Mouse (Mus musculus) lung, postnatal 0 days (tissue): ENCODE measurements at regions not wholly inside any gene's neighbourhood (a gene's known extent, or its start where the extent isn't known, plus 50 kb on each side); places are given as distances from the start of the nearest gene placed in this dataset.

Source experiments
- ATAC-seq: fragments of 200-750 bp; cut with Nextera tagmentation; 2 replicates; pipeline ENCODE4 v1.8.0; 2017; ENCODE audit warnings: moderate library complexity
- DNase-seq: peaks from one replicate; pipeline ENCODE4 v3.0.0-alpha.2; 2016; ENCODE audit warnings: low spot score
- H3K27ac ChIP-seq: fragments of 300-500 bp; sonication (generic); 2 replicates; pipeline ENCODE4 v1.5.1; 2014; ENCODE audit warnings: antibody characterized with exemption, mild to moderate bottlenecking, low read length, mixed read lengths
- H3K27me3 ChIP-seq: fragments of 300-500 bp; sonication (generic); replicated peaks from 2 replicates; pipeline ENCODE4 v1.6.1; 2014; ENCODE audit warnings: low read length, mixed read lengths; ENCODE audit not compliant: insufficient read depth
- H3K36me3 ChIP-seq: fragments of 300-500 bp; sonication (generic); 2 replicates; pipeline ENCODE4 v1.6.1; 2014; ENCODE audit warnings: low read length, mixed read lengths; ENCODE audit not compliant: insufficient read depth
- H3K4me1 ChIP-seq: fragments of 300-500 bp; sonication (generic); 2 replicates; pipeline ENCODE4 v1.6.1; 2014; ENCODE audit warnings: antibody characterized with exemption, low read depth, low read length, mixed read lengths; ENCODE audit not compliant: insufficient read depth
- H3K4me2 ChIP-seq: fragments of 300-500 bp; sonication (generic); replicated peaks from 2 replicates; pipeline ENCODE4 v1.6.1; 2014; ENCODE audit warnings: low read depth, mild to moderate bottlenecking, low read length, moderate library complexity, mixed read lengths
- H3K4me3 ChIP-seq: fragments of 300-500 bp; sonication (generic); 2 replicates; pipeline ENCODE4 v1.5.1; 2014; ENCODE audit warnings: low read depth, low read length
- H3K9ac ChIP-seq: fragments of 300-500 bp; sonication (generic); replicated peaks from 2 replicates; pipeline ENCODE4 v1.6.1; 2014; ENCODE audit warnings: low read depth, mild to moderate bottlenecking
- H3K9me3 ChIP-seq: fragments of 300-500 bp; sonication (generic); 2 replicates; pipeline ENCODE4 v1.6.1; 2016; ENCODE audit warnings: low read length, mixed read lengths
- CTCF ChIP-seq: IDR thresholded peaks from 2 replicates; pipeline ENCODE4 v1.5.1; 2016; ENCODE audit warnings: antibody characterized with exemption, mild to moderate bottlenecking
- EP300 ChIP-seq: IDR thresholded peaks from 2 replicates; pipeline ENCODE4 v1.6.1; 2016; ENCODE audit warnings: antibody characterized with exemption, mild to moderate bottlenecking, control low read depth
- WGBS: fragments of 180-500 bp; shearing (Covaris S2); extraction: QIAGEN DNeasy Blood & Tissue Kit; methylation state at CpG from one replicate; pipeline ENCODE4 v1.1.7; 2014; 5-methylcytosine and 5-hydroxymethylcytosine counted together

- H3K4me2 ChIP-seq, result no peak overlapping the region
- TF ChIP-seq EP300 (no peak), CTCF (no peak)
- ATAC-seq (no peak), DNase-seq (no peak)
- no peaks in the 10 kb centered on the region for H3K4me1 ChIP-seq
- H3K27ac ChIP-seq, result no peak overlapping the region
- H3K9ac ChIP-seq, result no peak overlapping the region
- H3K9me3 ChIP-seq, result no peaks in the 10 kb centered on the region
- no peak overlapping the region for H3K4me3 ChIP-seq
- WGBS, result 32% methylated on average over 2 of the region's 2 CpGs
- no peaks in the 10 kb centered on the region for H3K36me3 ChIP-seq
- H3K27me3 ChIP-seq, result no peaks in the 10 kb centered on the region
Measured at GRCm38 (mm10) chr19:54170361-54170760, 126.4 kb downstream of the Adra2a start.

- DNase-seq (no peak), ATAC-seq (no peak)
- Histone ChIP-seq H3K4me1 (no peaks in the 10 kb centered on the region), H3K9ac (no peak overlapping the region), H3K4me2 (no peak overlapping the region), H3K9me3 (no peaks in the 10 kb centered on the region), H3K4me3 (no peak overlapping the region), H3K36me3 (no peaks in the 10 kb centered on the region), H3K27ac (no peak overlapping the region), H3K27me3 (no peaks in the 10 kb centered on the region)
- TF ChIP-seq CTCF (no peak), EP300 (no peak)
- 73% methylated on average over 14 of the region's 14 CpGs for WGBS
Measured at GRCm38 (mm10) chr19:54174090-54175055, 130.4 kb downstream of the Adra2a start.

- ATAC-seq (no peak), DNase-seq (peak; percentile 23)
- Histone ChIP-seq H3K9ac (no peak overlapping the region), H3K4me1 (no peaks in the 10 kb centered on the region), H3K9me3 (no peaks in the 10 kb centered on the region), H3K36me3 (no peaks in the 10 kb centered on the region), H3K27me3 (no peaks in the 10 kb centered on the region), H3K27ac (no peak overlapping the region), H3K4me2 (no peak overlapping the region), H3K4me3 (no peak overlapping the region)
- 41% methylated on average over 7 of the region's 7 CpGs for WGBS
- TF ChIP-seq EP300, result no peak
- TF ChIP-seq CTCF, result no peak
Measured at GRCm38 (mm10) chr19:54175766-54176165, 131.8 kb downstream of the Adra2a start.

- no peak for TF ChIP-seq CTCF
- TF ChIP-seq EP300, result no peak
- Histone ChIP-seq H3K4me2 (no peak overlapping the region), H3K27me3 (no peaks in the 10 kb centered on the region), H3K9ac (no peak overlapping the region), H3K9me3 (no peaks in the 10 kb centered on the region), H3K4me3 (no peak overlapping the region), H3K27ac (no peak overlapping the region), H3K36me3 (no peaks in the 10 kb centered on the region), H3K4me1 (no peaks in the 10 kb centered on the region)
- 39% methylated on average over 6 of the region's 6 CpGs for WGBS
- DNase-seq (no peak), ATAC-seq (no peak)
Measured at GRCm38 (mm10) chr19:54177491-54177890, 133.5 kb downstream of the Adra2a start.

- no peak overlapping the region for H3K9ac ChIP-seq
- H3K4me1 ChIP-seq, result no peaks in the 10 kb centered on the region
- WGBS, result 28% methylated on average over 6 of the region's 6 CpGs
- no peak for TF ChIP-seq EP300
- no peak overlapping the region for H3K4me3 ChIP-seq
- H3K27me3 ChIP-seq, result no peaks in the 10 kb centered on the region
- H3K27ac ChIP-seq, result no peak overlapping the region
- ATAC-seq (no peak), DNase-seq (no peak)
- H3K4me2 ChIP-seq, result no peak overlapping the region
- H3K9me3 ChIP-seq, result no peaks in the 10 kb centered on the region
- no peaks in the 10 kb centered on the region for H3K36me3 ChIP-seq
Measured at GRCm38 (mm10) chr19:54200407-54200806, 156.5 kb downstream of the Adra2a start.

GRCm38 (mm10) chr19:54202456-54202855, 158.5 kb downstream of the Adra2a start:
- ATAC-seq, result no peak
- Histone ChIP-seq H3K9ac (no peak overlapping the region), H3K9me3 (no peaks in the 10 kb centered on the region), H3K4me2 (no peak overlapping the region), H3K4me1 (no peaks in the 10 kb centered on the region), H3K27ac (no peak overlapping the region), H3K4me3 (no peak overlapping the region), H3K27me3 (no peaks in the 10 kb centered on the region), H3K36me3 (no peaks in the 10 kb centered on the region)
- no peak for DNase-seq
- TF ChIP-seq CTCF, result no peak
- no peak for TF ChIP-seq EP300
- 67% methylated on average over 6 of the region's 6 CpGs for WGBS
